Mouse (Mus musculus) heart, postnatal 10 days (tissue): ENCODE results near the gene Sec23a. TPM values are rescaled to one million over a fixed set of nuclear protein-coding genes. Genes with fewer than 3 reads are reported as not detected.
"Not testable (repeated sequence)": the region's sequence is repeated elsewhere in the genome, so short reads cannot be mapped to it uniquely, and the experiment has no call there.

Experiments
- DNase-seq, 2 experiments: peaks; one replicate each; pipeline ENCODE4 v3.0.0; 2021
- intact Hi-C: fragments of 180-260 bp; cut with DNase I; formaldehyde crosslinking; loops from one replicate; pipeline ENCODE4 v1.15.1; 2025
- total RNA-seq, 2 experiments: library from RNA; stranded (reverse); gene quantifications; 2 replicates each; pipeline ENCODE4 v1.2.3; 2021

Sec23a gene
- total RNA-seq: 10 to 100 TPM; 47.6 to 49.5 TPM

GRCm38 (mm10) chr12:59011844-59012709 lies at the start of gene Sec23a:
TSS of gene Sec23a (minus strand) at chr12:59012017.
- DNase-seq: peak; percentile 99

GRCm38 (mm10) chr12:59060993-59061595 lies 49.3 kb upstream of the Sec23a start, which contains the start of gene Trappc6b:
TSS of gene Trappc6b (minus strand) at chr12:59061472.
- peak; percentile 85 to 90 for DNase-seq
- intact Hi-C loops: loop anchor here (2.0 kb wide), 1 partner anchor 68 kb away; no protein-coding TSS in a partner anchor

More at GRCm38 (mm10) chr12:59011844-59012709, at the start of gene Sec23a:
- intact Hi-C loops: loop anchor here (2.0 to 5.0 kb wide), 3 partner anchors 55 to 205 kb away; partner anchors contain the start of genes Fbxo33 and Pnn

GRCm38 (mm10) chr12:59060322-59060721 lies 48.5 kb upstream of the Sec23a start:
- intact Hi-C loops: loop anchor here (2.0 kb wide), 1 partner anchor 68 kb away; no protein-coding TSS in a partner anchor
- DNase-seq: no peak

GRCm38 (mm10) chr12:59058242-59058641 lies 46.4 kb upstream of the Sec23a start:
- DNase-seq, intact Hi-C loops: not testable (repeated sequence)

- intact Hi-C loops: no loop called here
- DNase-seq: no peak
Measured at GRCm38 (mm10) chr12:59056222-59056621, 44.4 kb upstream of the Sec23a start.

GRCm38 (mm10) chr12:59055196-59055850 lies 43.5 kb upstream of the Sec23a start:
- DNase-seq: no peak
- intact Hi-C loops: no loop called here

GRCm38 (mm10) chr12:59053976-59054375 lies 42.2 kb upstream of the Sec23a start:
- intact Hi-C loops: no loop called here
- DNase-seq: no peak

- intact Hi-C loops: no loop called here
- no peak for DNase-seq
Measured at GRCm38 (mm10) chr12:59053166-59053565, 41.3 kb upstream of the Sec23a start.

- intact Hi-C loops: no loop called here
- no peak for DNase-seq
Measured at GRCm38 (mm10) chr12:59052470-59052869, 40.7 kb upstream of the Sec23a start.

- intact Hi-C loops: no loop called here
- DNase-seq: no peak
Measured at GRCm38 (mm10) chr12:59040851-59041250, 29.0 kb upstream of the Sec23a start.

- intact Hi-C loops: no loop called here
- peak; percentile 25 to 57 for DNase-seq
Measured at GRCm38 (mm10) chr12:59039971-59040844, 28.4 kb upstream of the Sec23a start.

GRCm38 (mm10) chr12:59039162-59039970 lies 27.5 kb upstream of the Sec23a start:
- DNase-seq: no peak
- intact Hi-C loops: no loop called here

- intact Hi-C loops: no loop called here
- no peak for DNase-seq
Measured at GRCm38 (mm10) chr12:59032101-59032500, 20.3 kb upstream of the Sec23a start.

- intact Hi-C loops: no loop called here
Measured at GRCm38 (mm10) chr12:59021306-59021705, 9.5 kb upstream of the Sec23a start.

GRCm38 (mm10) chr12:59019891-59020290 lies 8.1 kb upstream of the Sec23a start:
- intact Hi-C loops: no loop called here
- DNase-seq: no peak

More at GRCm38 (mm10) chr12:59021306-59021705, 9.5 kb upstream of the Sec23a start:
- DNase-seq: no peak

- intact Hi-C loops: no loop called here
- DNase-seq: no peak
Measured at GRCm38 (mm10) chr12:59017970-59018369, 6.2 kb upstream of the Sec23a start.

GRCm38 (mm10) chr12:59013234-59013633 lies 1.4 kb upstream of the Sec23a start, which contains the start of gene Gemin2:
TSS of gene Gemin2 (plus strand) at chr12:59013393.
- peak; percentile 93 to 94 for DNase-seq
- intact Hi-C loops: loop anchor here (2.0 to 5.0 kb wide), 3 partner anchors 54 to 204 kb away; partner anchors contain the start of genes Fbxo33 and Pnn

- peak in 1 of 2 experiments; percentile 37 for DNase-seq
- intact Hi-C loops: loop anchor here (2.0 to 5.0 kb wide), 3 partner anchors 54 to 205 kb away; partner anchors contain the start of genes Fbxo33 and Pnn
Measured at GRCm38 (mm10) chr12:59012710-59013091, 884 bp upstream of the Sec23a start.
